Mouse (Mus musculus) heart, postnatal 25 days (tissue): ENCODE results near the gene 1700057G04Rik. TPM values are rescaled to one million over a fixed set of nuclear protein-coding genes. Genes with fewer than 3 reads are reported as not detected.

Experiments used
- DNase-seq: peaks from one replicate; pipeline ENCODE4 v3.0.0; 2022; ENCODE audit warnings: low spot score
- intact Hi-C: fragments of 180-260 bp; cut with DNase I; formaldehyde crosslinking; loops from one replicate; pipeline ENCODE4 v1.15.1; 2025
- microRNA-seq: library from miRNA; unstranded; fragments of <30 nt; microRNA quantifications from one replicate; pipeline ENCODE4 v1.2.0, GENCODE M21; 2022
- total RNA-seq, 2 experiments: library from RNA; stranded (reverse); gene quantifications; 2 replicates each; pipeline ENCODE4 v1.2.3; 2021

Gene 1700057G04Rik
- total RNA-seq, 2 experiments from 2014 or later = not detected

DNA sequence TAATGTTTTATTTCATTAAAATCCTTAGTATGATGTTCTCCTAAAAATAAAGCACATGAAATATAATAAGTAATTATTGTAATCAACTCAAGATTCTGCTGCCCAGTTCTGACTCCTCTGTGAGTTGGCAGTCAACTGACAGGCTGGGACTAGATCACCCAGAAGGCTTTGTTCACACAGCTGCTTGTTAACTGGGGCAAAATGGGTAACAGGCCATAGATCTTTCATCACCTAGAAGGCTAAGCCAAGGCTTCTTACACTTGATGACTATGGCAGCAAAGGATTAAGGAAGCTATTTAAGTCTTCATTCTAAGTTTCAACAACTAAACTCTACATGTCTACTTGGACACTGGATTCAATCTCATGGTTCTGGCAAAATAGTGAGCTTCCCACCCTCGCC is 68.8 kb downstream of the 1700057G04Rik start:
- intact Hi-C loops = loop anchor here (5.0 kb wide), 1 partner anchor 231 kb away; no protein-coding TSS in a partner anchor
- DNase-seq = no peak

DNA sequence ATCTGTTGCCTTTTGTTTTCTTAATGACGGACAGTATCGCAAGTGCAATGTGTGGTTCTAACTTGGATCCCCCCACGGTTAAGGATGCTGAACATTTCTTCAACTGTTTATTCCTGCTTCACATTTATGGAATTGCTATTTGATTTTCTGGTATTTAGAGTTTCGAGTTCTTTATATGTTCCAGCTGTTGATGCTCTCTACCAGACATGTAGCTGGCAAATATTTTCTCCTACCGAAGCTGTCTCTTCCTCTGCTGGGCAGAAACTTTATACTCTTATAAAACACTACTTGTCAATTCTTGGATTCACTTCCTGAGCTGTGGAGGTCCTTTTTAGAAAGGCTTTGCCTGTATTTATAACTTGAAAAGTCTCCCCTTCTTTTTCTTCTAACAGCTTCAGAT is 70.1 kb downstream of the 1700057G04Rik start:
- DNase-seq = no peak
- intact Hi-C loops = loop anchor here (5.0 kb wide), 1 partner anchor 232 kb away; no protein-coding TSS in a partner anchor

DNA sequence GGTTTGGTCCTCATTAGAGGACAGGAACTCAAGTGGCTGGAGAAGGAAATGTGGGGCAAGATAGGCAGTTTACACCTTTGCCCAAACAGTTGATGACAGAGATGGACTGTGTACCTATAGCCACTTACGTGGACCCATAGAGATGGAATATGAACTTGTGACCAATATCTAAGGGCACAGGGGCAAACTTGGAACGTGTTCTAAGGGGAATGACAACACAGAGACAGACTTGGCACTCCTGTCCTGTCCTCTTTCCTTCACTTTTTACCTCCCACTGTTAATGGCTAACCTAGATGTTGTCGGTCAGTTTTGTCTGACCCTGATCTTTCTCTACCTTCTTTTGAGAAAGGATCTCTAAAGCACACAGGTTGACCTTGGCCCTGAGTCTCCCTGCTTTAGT is 74.2 kb downstream of the 1700057G04Rik start:
- intact Hi-C loops = no loop called here
- no peak for DNase-seq

DNA sequence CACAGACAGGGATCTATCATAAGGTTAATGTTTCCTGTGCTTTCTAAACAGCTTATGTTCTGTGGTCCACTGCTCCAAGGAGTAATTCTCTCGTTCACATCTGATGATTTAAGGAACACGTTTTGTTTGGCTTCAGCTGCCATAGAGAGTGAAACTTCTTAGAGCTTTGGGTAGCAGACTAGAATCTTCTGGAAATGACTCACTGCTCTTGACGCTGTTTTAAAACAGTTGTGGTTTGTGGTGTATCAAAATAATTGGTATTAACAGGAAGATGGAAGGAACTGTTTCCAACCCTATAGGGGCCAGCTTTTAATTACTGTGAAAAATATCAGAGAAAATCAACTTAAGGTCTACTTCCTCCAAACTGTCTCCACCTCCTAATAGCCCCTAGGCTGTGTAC is 75.2 kb downstream of the 1700057G04Rik start:
- DNase-seq = no peak
- intact Hi-C loops = no loop called here

DNA sequence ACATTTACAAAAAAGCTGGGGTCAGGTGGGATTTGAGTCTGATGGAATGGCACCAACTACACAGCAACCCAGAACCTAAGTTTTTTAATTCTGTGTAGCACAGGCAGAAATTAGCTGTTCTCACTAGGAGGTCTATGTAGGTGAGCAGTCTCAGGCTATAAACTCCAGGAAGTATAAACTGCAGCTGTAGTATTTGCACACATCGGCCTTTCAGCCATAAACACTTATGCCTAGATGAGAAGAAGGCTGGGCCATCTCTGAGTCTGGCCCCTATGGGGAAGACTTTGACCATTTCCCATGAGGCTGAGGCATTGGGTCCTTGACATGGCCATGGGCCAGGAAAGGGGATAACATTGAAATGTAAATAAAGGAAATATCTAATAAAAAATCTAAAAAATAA is 76.7 kb downstream of the 1700057G04Rik start:
- intact Hi-C loops = no loop called here
- DNase-seq = no peak

DNA sequence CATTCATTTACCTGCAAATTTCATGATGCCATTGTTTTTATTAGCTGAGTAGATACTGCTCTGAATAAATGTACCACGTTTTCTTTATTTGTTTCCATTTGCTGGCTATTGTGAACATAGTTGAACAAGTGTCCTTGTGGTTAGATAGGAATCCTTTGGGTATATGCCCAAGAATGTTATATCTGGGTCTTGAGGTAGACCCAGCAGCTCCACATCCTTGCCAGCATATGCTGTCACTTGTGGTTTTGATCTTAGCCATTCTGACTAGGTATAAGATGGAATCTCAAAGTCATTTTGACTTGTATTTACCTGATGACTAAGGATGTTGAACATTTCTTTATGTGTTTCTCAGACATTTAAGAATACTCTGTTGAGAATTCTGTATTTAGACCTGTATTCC is 77.7 kb downstream of the 1700057G04Rik start:
- no peak for DNase-seq

DNA sequence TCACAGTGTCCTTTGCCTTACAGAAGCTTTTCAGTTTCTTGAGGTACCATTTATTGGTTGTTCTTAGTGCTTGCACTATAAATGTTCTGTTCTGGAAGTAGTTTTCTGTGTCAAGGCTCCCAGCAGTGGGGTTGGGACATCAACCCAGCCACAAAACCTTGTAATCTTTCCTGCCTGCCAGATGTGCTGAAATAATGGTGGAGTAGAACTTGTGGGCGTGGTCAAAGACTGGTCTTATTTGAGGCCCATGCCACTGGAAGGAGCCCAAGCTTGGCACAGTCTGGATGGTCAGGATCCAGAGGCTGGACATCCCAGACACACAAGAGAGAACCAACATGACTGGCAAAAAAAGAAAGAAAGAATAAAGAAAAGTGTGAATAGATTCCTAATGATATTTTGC is 78.2 kb downstream of the 1700057G04Rik start:
- intact Hi-C loops = no loop called here
- no peak for DNase-seq

More for the DNA sequence above, 77.7 kb downstream of the 1700057G04Rik start:
- intact Hi-C loops = no loop called here

DNA sequence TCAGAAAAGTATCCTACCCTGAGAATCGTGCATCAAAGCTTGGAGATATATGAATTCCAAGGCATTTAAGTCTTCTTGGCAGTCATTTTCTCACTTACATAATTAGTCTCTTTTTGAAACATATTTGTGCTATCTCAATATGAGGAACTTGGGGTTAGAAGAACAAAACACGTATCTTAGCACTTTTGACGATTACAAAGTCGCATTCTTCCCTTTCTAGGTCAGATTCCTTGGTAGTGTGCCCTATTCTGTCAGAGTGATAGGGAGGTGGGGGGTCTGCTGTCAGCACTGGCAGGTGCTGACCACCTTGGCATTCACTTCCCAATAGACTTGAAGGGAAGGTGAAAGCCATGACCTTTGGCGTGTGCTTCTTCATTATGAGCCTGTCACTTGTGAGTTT is 93.5 kb downstream of the 1700057G04Rik start:
- intact Hi-C loops = no loop called here

More for the DNA sequence above, 93.5 kb downstream of the 1700057G04Rik start:
- DNase-seq = no peak

Small RNAs within 50 kb of the gene (microRNA-seq; reads per million reads assigned to microRNA genes)
- not detected for gene Mir6386

Other genes starting within 250 kb of the 1700057G04Rik start
- not detected for gene Plscr5, start 116.4 kb upstream of the 1700057G04Rik start, total RNA-seq
- gene Plscr1, start 59.6 kb upstream of the 1700057G04Rik start, total RNA-seq = 10 to 100 TPM in 1 of 2 experiments, 1 to 10 TPM in 1; 9.6 to 10.8 TPM
- 10 to 100 TPM; 24.4 to 26.4 TPM for gene Plscr2, start 33.8 kb upstream of the 1700057G04Rik start, total RNA-seq
- 1 to 10 TPM; 6.2 to 8.5 TPM for gene Plscr4, start 148.0 kb downstream of the 1700057G04Rik start, total RNA-seq
- 10 to 100 TPM; 17.2 to 20.9 TPM for gene Plod2, start 232.8 kb downstream of the 1700057G04Rik start, total RNA-seq